Mouse (Mus musculus) heart, postnatal 0 days (tissue): ENCODE results near the gene Spock1. TPM values are rescaled to one million over a fixed set of nuclear protein-coding genes. Genes with fewer than 3 reads are reported as not detected.
"Not testable (repeated sequence)": the region's sequence is repeated elsewhere in the genome, so short reads cannot be mapped to it uniquely, and the experiment has no call there.

Experiments used
- ATAC-seq: fragments of 200-750 bp; cut with Nextera tagmentation; 2 replicates; pipeline ENCODE4 v1.8.0; 2017; ENCODE audit warnings: low read depth, moderate number of reproducible peaks, moderate library complexity; ENCODE audit not compliant: insufficient read depth
- DNase-seq: peaks from one replicate; pipeline ENCODE4 v3.0.0-alpha.2; 2016; ENCODE audit warnings: low spot score
- H3K27ac ChIP-seq: fragments of 300-500 bp; sonication (generic); 2 replicates; pipeline ENCODE4 v1.5.1; 2014; ENCODE audit warnings: low read depth, mild to moderate bottlenecking
- H3K27me3 ChIP-seq: fragments of 300-500 bp; sonication (generic); 2 replicates; pipeline ENCODE4 v1.6.1; 2014; ENCODE audit warnings: low read length, mixed read lengths; ENCODE audit not compliant: control insufficient read depth, insufficient read depth
- H3K36me3 ChIP-seq: fragments of 300-500 bp; sonication (generic); replicated peaks from 2 replicates; pipeline ENCODE4 v1.6.1; 2014; ENCODE audit warnings: low read length, mixed read lengths; ENCODE audit not compliant: control insufficient read depth, insufficient read depth
- H3K4me1 ChIP-seq: fragments of 300-500 bp; sonication (generic); 2 replicates; pipeline ENCODE4 v1.6.1; 2014; ENCODE audit warnings: antibody characterized with exemption; ENCODE audit not compliant: control insufficient read depth, insufficient read depth
- H3K4me2 ChIP-seq: fragments of 300-500 bp; sonication (generic); 2 replicates; pipeline ENCODE4 v1.6.1; 2014; ENCODE audit warnings: low read depth, mild to moderate bottlenecking, low read length, moderate library complexity
- H3K4me3 ChIP-seq: fragments of 300-500 bp; sonication (generic); 2 replicates; pipeline ENCODE4 v1.5.1; 2014; ENCODE audit warnings: low read depth, low read length
- H3K9ac ChIP-seq: fragments of 300-500 bp; sonication (generic); replicated peaks from 2 replicates; pipeline ENCODE4 v1.6.1; 2014; ENCODE audit warnings: low read depth, low read length, mixed read lengths
- H3K9me3 ChIP-seq: fragments of 300-500 bp; sonication (generic); replicated peaks from 2 replicates; pipeline ENCODE4 v1.6.1; 2016; ENCODE audit warnings: low read length; ENCODE audit not compliant: control insufficient read depth
- CTCF ChIP-seq: IDR thresholded peaks from 2 replicates; pipeline ENCODE4 v1.5.1; 2016; ENCODE audit warnings: antibody characterized with exemption, control low read depth, low read depth
- EP300 ChIP-seq: IDR thresholded peaks from 2 replicates; pipeline ENCODE4 v1.6.1; 2016; ENCODE audit warnings: antibody characterized with exemption, low read depth
- WGBS: fragments of 180-500 bp; shearing (Covaris S2); extraction: QIAGEN DNeasy Blood & Tissue Kit; methylation state at CpG from one replicate; pipeline ENCODE4 v1.1.7; 2014; 5-methylcytosine and 5-hydroxymethylcytosine counted together
- polyA plus RNA-seq: library from polyadenylated mRNA; unstranded; fragments of >200 nt; fragmentation: Nextera tagmentation; extraction: Ambion mirVana; gene quantifications from 2 replicates; pipeline ENCODE4 v1.2.1, GENCODE M21; 2015
- total RNA-seq: library from RNA; depleted of rRNA; stranded (reverse); fragments of >200 nt; gene quantifications from 2 replicates; pipeline ENCODE4 v1.2.3, GENCODE M21; 2014; ENCODE audit warnings: low replicate concordance

The Spock1 gene
- total and polyA plus RNA-seq, 2 experiments from 2014 or later = 0.20 to 0.23 TPM

- 29% methylated on average over 1 of the region's 1 CpGs for WGBS
- Histone ChIP-seq H3K9me3 (no peaks in the 10 kb centered on the region), H3K27ac (no peak overlapping the region), H3K4me1 (no peaks in the 10 kb centered on the region), H3K27me3 (no peaks in the 10 kb centered on the region), H3K4me3 (no peak overlapping the region), H3K9ac (no peak overlapping the region), H3K4me2 (no peak overlapping the region), H3K36me3 (no peaks in the 10 kb centered on the region)
- ATAC-seq = no peak
- DNase-seq = no peak
- TF ChIP-seq EP300 = no peak
- no peak for TF ChIP-seq CTCF
Observed at GRCm38 (mm10) chr13:57494838-57495237, 413.3 kb downstream of the Spock1 start.

- H3K27me3 ChIP-seq = no peaks in the 10 kb centered on the region
- no peak overlapping the region for H3K27ac ChIP-seq
- TF ChIP-seq CTCF = no peak
- no peak for TF ChIP-seq EP300
- no peaks in the 10 kb centered on the region for H3K9me3 ChIP-seq
- no peak overlapping the region for H3K9ac ChIP-seq
- WGBS = 81% methylated on average over 8 of the region's 8 CpGs
- H3K4me2 ChIP-seq = no peak overlapping the region
- no peaks in the 10 kb centered on the region for H3K36me3 ChIP-seq
- no peaks in the 10 kb centered on the region for H3K4me1 ChIP-seq
- ATAC-seq = no peak
- DNase-seq = no peak
- H3K4me3 ChIP-seq = no peak overlapping the region
Observed at GRCm38 (mm10) chr13:57488926-57489325, 419.2 kb downstream of the Spock1 start.

GRCm38 (mm10) chr13:57484426-57485168 is 423.5 kb downstream of the Spock1 start:
- Histone ChIP-seq H3K4me1 (no peaks in the 10 kb centered on the region), H3K27ac (no peak overlapping the region), H3K4me2 (no peak overlapping the region), H3K27me3 (no peaks in the 10 kb centered on the region), H3K9me3 (no peaks in the 10 kb centered on the region), H3K9ac (no peak overlapping the region), H3K4me3 (no peak overlapping the region), H3K36me3 (no peaks in the 10 kb centered on the region)
- ATAC-seq (no peak), DNase-seq (no peak)
- 72% methylated on average over 16 of the region's 16 CpGs for WGBS
- TF ChIP-seq EP300 (no peak), CTCF (no peak)

GRCm38 (mm10) chr13:57476700-57477099 is 431.4 kb downstream of the Spock1 start:
- H3K36me3 ChIP-seq = no peaks in the 10 kb centered on the region
- ATAC-seq (no peak), DNase-seq (no peak)
- no peak overlapping the region for H3K27ac ChIP-seq
- H3K4me1 ChIP-seq = no peaks in the 10 kb centered on the region
- no peak overlapping the region for H3K4me3 ChIP-seq
- no peak overlapping the region for H3K9ac ChIP-seq
- H3K27me3 ChIP-seq = no peaks in the 10 kb centered on the region
- WGBS = 20% methylated on average over 6 of the region's 6 CpGs
- no peaks in the 10 kb centered on the region for H3K9me3 ChIP-seq
- H3K4me2 ChIP-seq = no peak overlapping the region
- TF ChIP-seq EP300 (no peak), CTCF (peak; percentile 50)

GRCm38 (mm10) chr13:57474068-57474467 is 434.1 kb downstream of the Spock1 start:
- no peak overlapping the region for H3K4me3 ChIP-seq
- no peak for TF ChIP-seq EP300
- no peak for TF ChIP-seq CTCF
- no peak for ATAC-seq
- 60% methylated on average over 2 of the region's 2 CpGs for WGBS
- H3K4me1 ChIP-seq = no peaks in the 10 kb centered on the region
- no peaks in the 10 kb centered on the region for H3K9me3 ChIP-seq
- no peak for DNase-seq
- H3K36me3 ChIP-seq = no peaks in the 10 kb centered on the region
- no peaks in the 10 kb centered on the region for H3K27me3 ChIP-seq
- H3K9ac ChIP-seq = no peak overlapping the region
- no peak overlapping the region for H3K4me2 ChIP-seq
- no peak overlapping the region for H3K27ac ChIP-seq

- not testable (repeated sequence) for H3K9me3 ChIP-seq, ATAC-seq, H3K36me3 ChIP-seq, H3K4me3 ChIP-seq, H3K27me3 ChIP-seq, H3K4me2 ChIP-seq, DNase-seq, H3K4me1 ChIP-seq, H3K9ac ChIP-seq, H3K27ac ChIP-seq
- WGBS = 84% methylated on average over 3 of the region's 4 CpGs
Observed at GRCm38 (mm10) chr13:57470922-57471321, 437.2 kb downstream of the Spock1 start.
